Mouse (Mus musculus): ENCODE measurements at regions not wholly inside any gene's neighbourhood (a gene's known extent, or its start where the extent isn't known, plus 50 kb on each side); places are given as distances from the start of the nearest gene placed in this dataset.

GRCm38 (mm10) chr1:57579086-57579485 is 172.2 kb upstream of the Tyw5 start:
- Histone ChIP-seq H3K9me3 (ENCODE audit: control insufficient read depth, low read length) (no peaks in the 10 kb centered on the region), H3K4me3 (ENCODE audit: low read depth, low read length) (no peak overlapping the region), H3K36me3 (ENCODE audit: control insufficient read depth, insufficient read depth, low read length) (no peaks in the 10 kb centered on the region), H3K27ac (ENCODE audit: low read depth) (peak overlapping the region; percentile 29; the same call in 1 of the 2 replicates), H3K4me1 (replicated peaks; ENCODE audit: control insufficient read depth, insufficient read depth, low read length) (no peaks in the 10 kb centered on the region), H3K4me2 (ENCODE audit: low read length) (no peak overlapping the region), H3K27me3 (replicated peaks; ENCODE audit: control insufficient read depth, insufficient read depth, low read length) (no peaks in the 10 kb centered on the region), H3K9ac (ENCODE audit: low read length) (no peak overlapping the region)
- 59% methylated on average over 3 of the region's 3 CpGs for WGBS
- ATAC-seq (replicated peaks; ENCODE audit: low FRiP score, low TSS enrichment, low read depth) (peak; percentile 60; the same call in 1 of the 2 replicates), DNase-seq (ENCODE audit: low spot score) (no peak)

- H3K4me2 ChIP-seq (ENCODE audit: low read length): no peak overlapping the region
- H3K36me3 ChIP-seq (ENCODE audit: control insufficient read depth, insufficient read depth, low read length): no peaks in the 10 kb centered on the region
- H3K9ac ChIP-seq (ENCODE audit: low read length): no peak overlapping the region
- no peaks in the 10 kb centered on the region for H3K27me3 ChIP-seq (replicated peaks; ENCODE audit: control insufficient read depth, insufficient read depth, low read length)
- H3K4me1 ChIP-seq (replicated peaks; ENCODE audit: control insufficient read depth, insufficient read depth, low read length): peaks cover 3% of the 10 kb centered on the region; the same call in 1 of the 2 replicates
- DNase-seq (ENCODE audit: low spot score): no peak
- no peak overlapping the region for H3K4me3 ChIP-seq (ENCODE audit: low read depth, low read length)
- 0 out of 2 replicates have a peak overlapping the region, but pooled peaks have one; percentile 18 for H3K27ac ChIP-seq (ENCODE audit: low read depth)
- no peak for ATAC-seq (replicated peaks; ENCODE audit: low FRiP score, low TSS enrichment, low read depth)
- WGBS: 73% methylated on average over 7 of the region's 7 CpGs
- H3K9me3 ChIP-seq (ENCODE audit: control insufficient read depth, low read length): no peaks in the 10 kb centered on the region
These were observed 180.0 kb upstream of the Spats2l start for GRCm38 (mm10) chr1:57593707-57594589.

- no peak for DNase-seq (ENCODE audit: low spot score)
These were observed 179.1 kb upstream of the Spats2l start for GRCm38 (mm10) chr1:57594815-57595214.

GRCm38 (mm10) chr1:57600951-57601350 is 173.0 kb upstream of the Spats2l start:
- Histone ChIP-seq H3K36me3 (ENCODE audit: control insufficient read depth, insufficient read depth, low read length) (no peaks in the 10 kb centered on the region), H3K4me3 (ENCODE audit: low read depth, low read length) (no peak overlapping the region), H3K4me2 (ENCODE audit: low read length) (no peak overlapping the region), H3K27me3 (replicated peaks; ENCODE audit: control insufficient read depth, insufficient read depth, low read length) (no peaks in the 10 kb centered on the region), H3K9ac (ENCODE audit: low read length) (no peak overlapping the region), H3K4me1 (replicated peaks; ENCODE audit: control insufficient read depth, insufficient read depth, low read length) (no peaks in the 10 kb centered on the region; the same call in 1 of the 2 replicates), H3K9me3 (ENCODE audit: control insufficient read depth, low read length) (no peaks in the 10 kb centered on the region), H3K27ac (ENCODE audit: low read depth) (no peak overlapping the region)
- WGBS: 84% methylated on average over 2 of the region's 2 CpGs
- ATAC-seq (replicated peaks; ENCODE audit: low FRiP score, low TSS enrichment, low read depth) (no peak), DNase-seq (ENCODE audit: low spot score) (no peak)

More at GRCm38 (mm10) chr1:57594815-57595214, 179.1 kb upstream of the Spats2l start:
- Histone ChIP-seq H3K27ac (ENCODE audit: low read depth) (no peak overlapping the region), H3K4me2 (ENCODE audit: low read length) (no peak overlapping the region), H3K36me3 (ENCODE audit: control insufficient read depth, insufficient read depth, low read length) (no peaks in the 10 kb centered on the region), H3K27me3 (replicated peaks; ENCODE audit: control insufficient read depth, insufficient read depth, low read length) (no peaks in the 10 kb centered on the region), H3K9me3 (ENCODE audit: control insufficient read depth, low read length) (no peaks in the 10 kb centered on the region), H3K4me1 (replicated peaks; ENCODE audit: control insufficient read depth, insufficient read depth, low read length) (peaks cover 3% of the 10 kb centered on the region; the same call in 1 of the 2 replicates), H3K4me3 (ENCODE audit: low read depth, low read length) (no peak overlapping the region), H3K9ac (ENCODE audit: low read length) (no peak overlapping the region)
- 62% methylated on average over 5 of the region's 5 CpGs for WGBS
- ATAC-seq (replicated peaks; ENCODE audit: low FRiP score, low TSS enrichment, low read depth): no peak

- Histone ChIP-seq H3K4me3 (ENCODE audit: low read depth, low read length) (no peak overlapping the region), H3K4me2 (ENCODE audit: low read length) (no peak overlapping the region), H3K4me1 (replicated peaks; ENCODE audit: control insufficient read depth, insufficient read depth, low read length) (no peaks in the 10 kb centered on the region; the same call in 1 of the 2 replicates), H3K27ac (ENCODE audit: low read depth) (no peak overlapping the region), H3K9me3 (ENCODE audit: control insufficient read depth, low read length) (no peaks in the 10 kb centered on the region), H3K36me3 (ENCODE audit: control insufficient read depth, insufficient read depth, low read length) (no peaks in the 10 kb centered on the region), H3K27me3 (replicated peaks; ENCODE audit: control insufficient read depth, insufficient read depth, low read length) (no peaks in the 10 kb centered on the region), H3K9ac (ENCODE audit: low read length) (no peak overlapping the region)
- no peak for DNase-seq (ENCODE audit: low spot score)
- no peak for ATAC-seq (replicated peaks; ENCODE audit: low FRiP score, low TSS enrichment, low read depth)
- 56% methylated on average over 1 of the region's 1 CpGs for WGBS
These were observed 168.4 kb upstream of the Spats2l start for GRCm38 (mm10) chr1:57605525-57605924.

- WGBS: 56% methylated on average over 4 of the region's 4 CpGs
These were observed 167.8 kb upstream of the Spats2l start for GRCm38 (mm10) chr1:57606060-57606683.

GRCm38 (mm10) chr1:57607026-57607425 is 166.9 kb upstream of the Spats2l start:
- H3K9me3 ChIP-seq (ENCODE audit: control insufficient read depth, low read length): no peaks in the 10 kb centered on the region
- no peak overlapping the region for H3K9ac ChIP-seq (ENCODE audit: low read length)
- no peak overlapping the region for H3K4me2 ChIP-seq (ENCODE audit: low read length)
- ATAC-seq (replicated peaks; ENCODE audit: low FRiP score, low TSS enrichment, low read depth): no peak
- no peak overlapping the region for H3K4me3 ChIP-seq (ENCODE audit: low read depth, low read length)
- no peak overlapping the region for H3K27ac ChIP-seq (ENCODE audit: low read depth)
- H3K36me3 ChIP-seq (ENCODE audit: control insufficient read depth, insufficient read depth, low read length): no peaks in the 10 kb centered on the region
- no peaks in the 10 kb centered on the region for H3K27me3 ChIP-seq (replicated peaks; ENCODE audit: control insufficient read depth, insufficient read depth, low read length)
- 75% methylated on average over 8 of the region's 8 CpGs for WGBS
- DNase-seq (ENCODE audit: low spot score): no peak
- no peaks in the 10 kb centered on the region; the same call in 1 of the 2 replicates for H3K4me1 ChIP-seq (replicated peaks; ENCODE audit: control insufficient read depth, insufficient read depth, low read length)

More at GRCm38 (mm10) chr1:57606060-57606683, 167.8 kb upstream of the Spats2l start:
- Histone ChIP-seq H3K27me3 (replicated peaks; ENCODE audit: control insufficient read depth, insufficient read depth, low read length) (no peaks in the 10 kb centered on the region), H3K4me3 (ENCODE audit: low read depth, low read length) (no peak overlapping the region), H3K9me3 (ENCODE audit: control insufficient read depth, low read length) (no peaks in the 10 kb centered on the region), H3K4me1 (replicated peaks; ENCODE audit: control insufficient read depth, insufficient read depth, low read length) (no peaks in the 10 kb centered on the region; the same call in 1 of the 2 replicates), H3K27ac (ENCODE audit: low read depth) (no peak overlapping the region), H3K36me3 (ENCODE audit: control insufficient read depth, insufficient read depth, low read length) (no peaks in the 10 kb centered on the region), H3K4me2 (ENCODE audit: low read length) (no peak overlapping the region), H3K9ac (ENCODE audit: low read length) (no peak overlapping the region)
- DNase-seq (ENCODE audit: low spot score): no peak
- no peak for ATAC-seq (replicated peaks; ENCODE audit: low FRiP score, low TSS enrichment, low read depth)

- no peak overlapping the region for H3K4me3 ChIP-seq (ENCODE audit: low read depth, low read length)
- no peaks in the 10 kb centered on the region for H3K9me3 ChIP-seq (ENCODE audit: control insufficient read depth, low read length)
- no peaks in the 10 kb centered on the region for H3K27me3 ChIP-seq (replicated peaks; ENCODE audit: control insufficient read depth, insufficient read depth, low read length)
- no peak overlapping the region for H3K27ac ChIP-seq (ENCODE audit: low read depth)
- ATAC-seq (replicated peaks; ENCODE audit: low FRiP score, low TSS enrichment, low read depth) (no peak), DNase-seq (ENCODE audit: low spot score) (no peak)
- 56% methylated on average over 12 of the region's 12 CpGs for WGBS
- no peak overlapping the region for H3K9ac ChIP-seq (ENCODE audit: low read length)
- H3K4me1 ChIP-seq (replicated peaks; ENCODE audit: control insufficient read depth, insufficient read depth, low read length): no peaks in the 10 kb centered on the region; the same call in 1 of the 2 replicates
- no peak overlapping the region for H3K4me2 ChIP-seq (ENCODE audit: low read length)
- H3K36me3 ChIP-seq (ENCODE audit: control insufficient read depth, insufficient read depth, low read length): no peaks in the 10 kb centered on the region
These were observed 166.1 kb upstream of the Spats2l start for GRCm38 (mm10) chr1:57607626-57608422.

Data from intestine, embryonic 14.5 days (tissue).